Mouse (Mus musculus) kidney, embryonic 14.5 days (tissue): ENCODE measurements around the gene Neurog2. TPM values are rescaled to one million over a fixed set of nuclear protein-coding genes. Genes with fewer than 3 reads are reported as not detected.

Experiments used
- ATAC-seq: fragments of 200-750 bp; cut with Nextera tagmentation; 2 replicates; pipeline ENCODE4 v1.8.0; 2017; ENCODE audit warnings: moderate number of reproducible peaks, mild to moderate bottlenecking, moderate TSS enrichment, moderate library complexity; ENCODE audit not compliant: low FRiP score, low TSS enrichment
- H3K27ac ChIP-seq: fragments of 300-500 bp; sonication (generic); 2 replicates; pipeline ENCODE4 v1.5.1; 2014; ENCODE audit warnings: low read depth, mild to moderate bottlenecking, low read length, moderate library complexity, mixed read lengths
- H3K27me3 ChIP-seq: fragments of 300-500 bp; sonication (generic); 2 replicates; pipeline ENCODE4 v1.6.1; 2014; ENCODE audit warnings: mild to moderate bottlenecking, low read length; ENCODE audit not compliant: control insufficient read depth, insufficient read depth
- H3K36me3 ChIP-seq: fragments of 300-500 bp; sonication (generic); 2 replicates; pipeline ENCODE4 v1.6.1; 2014; ENCODE audit warnings: low read length, mixed read lengths; ENCODE audit not compliant: control insufficient read depth, insufficient read depth
- H3K4me1 ChIP-seq: fragments of 300-500 bp; sonication (generic); 2 replicates; pipeline ENCODE4 v1.6.1; 2014; ENCODE audit warnings: low read length, mixed read lengths; ENCODE audit not compliant: control insufficient read depth, insufficient read depth
- H3K4me2 ChIP-seq: fragments of 300-500 bp; sonication (generic); replicated peaks from 2 replicates; pipeline ENCODE4 v1.6.1; 2014; ENCODE audit warnings: low read depth, mild to moderate bottlenecking, low read length
- H3K4me3 ChIP-seq: fragments of 300-500 bp; sonication (generic); 2 replicates; pipeline ENCODE4 v1.5.1; 2014; ENCODE audit warnings: mild to moderate bottlenecking, low read length
- H3K9ac ChIP-seq: fragments of 300-500 bp; sonication (generic); 2 replicates; pipeline ENCODE4 v1.6.1; 2014; ENCODE audit warnings: low read depth, mild to moderate bottlenecking, low read length, moderate library complexity
- H3K9me3 ChIP-seq: fragments of 300-500 bp; sonication (generic); 2 replicates; pipeline ENCODE4 v1.6.1; 2016; ENCODE audit warnings: low read length; ENCODE audit not compliant: control insufficient read depth
- WGBS: fragments of 180-500 bp; shearing (Covaris S2); extraction: QIAGEN DNeasy Blood & Tissue Kit; methylation state at CpG from one replicate; pipeline ENCODE4 v1.1.7; 2014; 5-methylcytosine and 5-hydroxymethylcytosine counted together
- polyA plus RNA-seq: library from polyadenylated mRNA; unstranded; fragments of >200 nt; fragmentation: Nextera tagmentation; extraction: Ambion mirVana; gene quantifications from 2 replicates; pipeline ENCODE4 v1.2.1, GENCODE M21; 2014

Gene Neurog2
- polyA plus RNA-seq: not detected in 2 replicates

DNA sequence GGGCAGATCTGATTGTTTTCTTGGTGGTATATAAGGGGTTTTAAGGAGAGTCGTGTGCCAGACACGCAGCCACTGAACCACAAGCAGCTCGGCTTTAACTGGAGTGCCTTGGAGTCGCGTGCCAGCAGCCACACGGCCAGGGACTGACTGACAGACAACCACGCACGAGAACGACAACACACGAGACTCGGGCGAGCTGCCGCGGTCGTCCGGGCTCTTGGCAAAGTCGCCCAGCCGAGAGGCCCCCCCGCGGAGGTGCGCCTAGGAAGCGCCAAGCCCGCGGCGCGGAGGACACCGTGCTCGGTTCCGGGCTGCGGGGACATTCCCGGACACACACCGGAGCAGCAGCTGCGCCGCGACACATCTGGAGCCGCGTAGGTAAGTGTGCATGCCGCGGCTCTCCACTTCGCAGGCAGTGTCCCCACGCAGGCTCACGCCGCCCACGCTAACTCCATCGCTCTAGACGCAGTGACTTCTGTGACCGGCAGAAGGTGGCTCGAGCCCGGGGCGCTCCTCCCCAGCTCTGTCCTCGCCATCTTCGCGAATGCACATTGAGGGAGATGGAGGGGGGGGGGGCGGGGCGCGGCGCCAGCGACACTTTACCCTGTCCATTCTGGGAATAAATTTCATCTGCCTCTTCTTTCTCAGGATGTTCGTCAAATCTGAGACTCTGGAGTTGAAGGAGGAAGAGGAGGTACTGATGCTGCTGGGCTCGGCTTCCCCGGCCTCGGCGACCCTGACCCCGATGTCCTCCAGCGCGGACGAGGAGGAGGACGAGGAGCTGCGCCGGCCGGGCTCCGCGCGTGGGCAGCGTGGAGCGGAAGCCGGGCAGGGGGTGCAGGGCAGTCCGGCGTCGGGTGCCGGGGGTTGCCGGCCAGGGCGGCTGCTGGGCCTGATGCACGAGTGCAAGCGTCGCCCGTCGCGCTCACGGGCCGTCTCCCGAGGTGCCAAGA lies at the start of gene Neurog2:
Gene Neurog2 (plus strand): TSS at position 56 of the 953 bp plus-strand sequence.
- under 1% methylated on average over 86 of the region's 92 CpGs for WGBS
- ATAC-seq: peak; percentile 43
- Histone ChIP-seq H3K9me3 (no peaks in the 10 kb centered on the region), H3K27ac (no peak within 1 kb of the TSS), H3K4me2 (peak within 1 kb of the TSS; percentile 59), H3K4me3 (peak within 1 kb of the TSS; percentile 28), H3K27me3 (peaks cover 89% of the 10 kb centered on the region), H3K36me3 (no peaks in the 10 kb centered on the region), H3K9ac (0 out of 2 replicates have a peak within 1 kb of the TSS, but pooled peaks have one; percentile 18), H3K4me1 (peaks cover 19% of the 10 kb centered on the region)

DNA sequence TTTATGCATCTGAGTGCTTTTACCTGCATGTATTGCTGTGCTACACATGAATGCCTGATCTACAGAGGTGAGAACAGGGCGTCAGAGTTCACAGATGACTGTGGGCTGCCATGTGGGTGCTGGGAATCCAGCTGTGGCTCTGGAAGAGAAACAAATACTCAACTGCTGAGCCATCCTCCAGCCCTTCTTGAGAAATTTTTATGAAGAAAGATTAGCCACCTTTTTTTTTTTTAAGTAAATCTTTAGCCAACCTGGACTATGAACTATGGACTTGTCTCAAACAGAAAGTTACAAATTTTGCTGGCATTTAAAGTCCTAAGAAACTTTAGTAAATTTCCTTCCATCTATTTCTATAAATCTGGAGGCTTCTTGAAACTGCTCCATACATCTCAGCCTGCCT lies 35.8 kb upstream of the Neurog2 start:
- H3K36me3 ChIP-seq: peaks cover 34% of the 10 kb centered on the region

GRCm38 (mm10) chr3:127608109-127608508 lies 24.8 kb upstream of the Neurog2 start:
- ATAC-seq: no peak

More for the DNA sequence above, 35.8 kb upstream of the Neurog2 start:
- Histone ChIP-seq H3K4me3 (no peak overlapping the region), H3K9me3 (no peaks in the 10 kb centered on the region), H3K27ac (no peak overlapping the region), H3K9ac (no peak overlapping the region), H3K27me3 (no peaks in the 10 kb centered on the region), H3K4me2 (no peak overlapping the region), H3K4me1 (no peaks in the 10 kb centered on the region)
- ATAC-seq: no peak
- WGBS: 81% methylated on average over 1 of the region's 1 CpGs

DNA sequence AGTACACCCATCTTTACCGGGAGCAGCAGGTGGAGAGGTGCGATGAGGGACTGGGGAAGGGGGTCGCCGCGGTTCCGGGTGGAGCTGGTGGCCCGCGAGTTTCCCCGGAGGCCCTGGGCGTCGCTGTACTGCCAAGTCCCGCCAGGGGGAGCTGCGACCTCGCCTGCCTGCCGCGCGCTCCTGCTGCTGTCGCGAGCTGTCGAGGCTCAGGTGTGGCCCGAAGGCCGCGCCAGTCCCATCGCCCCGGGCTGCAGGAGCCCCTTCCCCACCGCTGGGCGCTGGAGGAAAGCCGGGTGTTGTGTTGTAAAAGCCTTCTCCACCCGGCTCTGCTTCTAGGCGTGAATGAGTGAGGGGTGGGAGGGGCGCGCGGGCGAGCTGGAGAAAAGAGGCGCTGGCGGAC lies 7.6 kb upstream of the Neurog2 start:
- WGBS: 2% methylated on average over 36 of the region's 36 CpGs
- peak; percentile 73 for ATAC-seq
- peaks cover 56% of the 10 kb centered on the region for H3K27me3 ChIP-seq

More at GRCm38 (mm10) chr3:127608109-127608508, 24.8 kb upstream of the Neurog2 start:
- 89% methylated on average over 2 of the region's 2 CpGs for WGBS
- no peak overlapping the region for H3K4me3 ChIP-seq
- H3K36me3 ChIP-seq: peaks cover 26% of the 10 kb centered on the region
- no peak overlapping the region for H3K27ac ChIP-seq
- H3K4me2 ChIP-seq: no peak overlapping the region
- H3K4me1 ChIP-seq: no peaks in the 10 kb centered on the region
- H3K27me3 ChIP-seq: no peaks in the 10 kb centered on the region
- no peak overlapping the region for H3K9ac ChIP-seq
- H3K9me3 ChIP-seq: no peaks in the 10 kb centered on the region

DNA sequence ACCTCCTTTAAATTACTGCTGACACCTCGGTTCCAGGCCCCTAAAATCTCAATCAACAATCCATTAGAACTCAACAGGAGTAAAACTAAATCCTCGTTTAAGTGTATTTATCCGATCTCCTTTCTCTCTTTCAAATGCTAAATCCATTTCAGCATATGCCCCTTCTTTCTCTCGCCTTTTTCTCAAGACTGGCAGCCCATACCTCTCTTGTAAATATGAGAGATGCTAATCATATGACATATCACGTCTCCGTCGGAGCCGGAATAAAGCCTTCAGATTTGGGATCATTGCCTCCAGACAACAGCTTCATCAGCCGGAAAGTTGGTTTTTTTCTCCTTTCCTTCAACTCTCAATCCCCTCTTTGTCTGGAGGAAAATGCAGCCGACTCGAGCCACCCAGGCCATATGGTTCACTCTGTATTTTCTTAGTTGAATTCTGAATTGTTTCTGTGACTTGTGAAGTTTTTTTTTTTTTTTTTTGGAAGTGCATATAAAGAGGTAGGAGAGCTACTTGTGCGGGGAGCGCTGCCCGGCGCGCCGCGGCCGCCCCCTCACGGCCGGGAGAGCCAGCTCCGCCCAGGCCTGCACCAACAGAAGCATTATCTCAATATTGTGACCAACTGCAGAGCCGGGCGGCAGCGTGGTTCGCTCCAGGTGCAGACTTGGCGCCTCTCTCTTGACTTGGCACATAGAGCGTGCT lies 7.1 kb upstream of the Neurog2 start:
- Histone ChIP-seq H3K4me3 (peak overlapping the region; percentile 34), H3K27ac (no peak overlapping the region), H3K9ac (0 out of 2 replicates have a peak overlapping the region, but pooled peaks have one; percentile 28), H3K27me3 (peaks cover 61% of the 10 kb centered on the region), H3K4me1 (no peaks in the 10 kb centered on the region; the same call in 1 of the 2 replicates), H3K36me3 (no peaks in the 10 kb centered on the region), H3K4me2 (peak overlapping the region; percentile 56), H3K9me3 (no peaks in the 10 kb centered on the region)
- ATAC-seq: no peak
- under 1% methylated on average over 28 of the region's 28 CpGs for WGBS

More for the DNA sequence above, 7.6 kb upstream of the Neurog2 start:
- H3K4me1 ChIP-seq: no peaks in the 10 kb centered on the region; the same call in 1 of the 2 replicates
- no peak overlapping the region for H3K27ac ChIP-seq
- peak overlapping the region; percentile 56 for H3K4me2 ChIP-seq
- H3K36me3 ChIP-seq: no peaks in the 10 kb centered on the region
- H3K9ac ChIP-seq: 0 out of 2 replicates have a peak overlapping the region, but pooled peaks have one; percentile 28
- no peaks in the 10 kb centered on the region for H3K9me3 ChIP-seq
- peak overlapping the region; percentile 34 for H3K4me3 ChIP-seq

- WGBS: 4% methylated on average over 3 of the region's 3 CpGs
- Histone ChIP-seq H3K4me2 (no peak overlapping the region), H3K27me3 (peaks cover 67% of the 10 kb centered on the region), H3K36me3 (no peaks in the 10 kb centered on the region), H3K9me3 (no peaks in the 10 kb centered on the region), H3K9ac (no peak overlapping the region), H3K4me3 (no peak overlapping the region), H3K27ac (no peak overlapping the region), H3K4me1 (no peaks in the 10 kb centered on the region; the same call in 1 of the 2 replicates)
- no peak for ATAC-seq
Observed at GRCm38 (mm10) chr3:127626524-127626923, 6.4 kb upstream of the Neurog2 start.

DNA sequence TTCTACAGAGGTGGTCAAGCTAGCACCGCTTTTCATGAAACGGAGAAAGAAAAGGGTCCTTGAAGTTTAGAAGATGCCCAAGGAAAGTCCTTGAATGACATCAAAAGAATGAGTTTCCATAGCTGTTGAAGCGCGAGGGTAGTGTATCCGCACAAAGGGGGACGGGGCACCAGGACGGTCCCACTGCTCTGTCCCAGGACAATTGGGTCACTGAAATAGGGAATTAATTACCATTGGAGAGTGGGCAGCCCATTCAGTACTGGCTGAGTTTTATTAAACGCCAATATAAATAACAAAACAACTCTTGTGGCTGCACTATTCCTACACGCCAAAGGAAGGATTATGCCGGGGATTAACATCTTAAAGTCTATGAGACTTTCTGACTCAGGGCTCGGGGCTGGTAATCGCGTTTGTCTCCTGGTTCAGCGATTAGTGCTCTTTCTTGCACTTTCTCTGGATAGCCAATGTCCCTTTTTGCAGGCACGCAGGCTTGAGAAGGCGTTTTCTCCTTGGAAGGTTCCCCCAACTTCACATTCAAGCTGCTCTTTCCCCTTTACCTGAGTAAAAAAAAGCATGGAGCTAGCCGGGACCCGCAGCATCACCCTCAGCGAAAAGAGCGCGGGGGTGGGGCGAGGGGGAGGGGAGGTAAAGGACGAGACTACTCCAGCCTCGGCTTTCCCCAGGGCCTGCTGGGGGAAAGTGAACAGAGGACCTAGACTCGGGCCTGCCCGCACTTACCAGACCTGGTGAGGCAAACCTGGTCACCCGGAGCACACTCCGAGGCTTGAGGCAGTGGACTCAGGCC lies 5.6 kb upstream of the Neurog2 start:
- H3K9me3 ChIP-seq: no peaks in the 10 kb centered on the region
- no peak overlapping the region for H3K4me3 ChIP-seq
- no peak overlapping the region for H3K27ac ChIP-seq
- no peaks in the 10 kb centered on the region for H3K36me3 ChIP-seq
- no peak overlapping the region for H3K9ac ChIP-seq
- H3K4me2 ChIP-seq: no peak overlapping the region
- H3K27me3 ChIP-seq: peaks cover 75% of the 10 kb centered on the region
- H3K4me1 ChIP-seq: peaks cover 3% of the 10 kb centered on the region; the same call in 1 of the 2 replicates
- peak; percentile 19; the same call in 1 of the 2 replicates for ATAC-seq
- WGBS: 1% methylated on average over 27 of the region's 28 CpGs

- H3K27ac ChIP-seq: no peak overlapping the region
- no peaks in the 10 kb centered on the region for H3K9me3 ChIP-seq
- WGBS: 0% methylated on average over 9 of the region's 9 CpGs
- H3K9ac ChIP-seq: no peak overlapping the region
- H3K4me1 ChIP-seq: peaks cover 8% of the 10 kb centered on the region
- no peaks in the 10 kb centered on the region for H3K36me3 ChIP-seq
- peaks cover 81% of the 10 kb centered on the region for H3K27me3 ChIP-seq
- ATAC-seq: peak; percentile 29; the same call in 1 of the 2 replicates
- no peak overlapping the region for H3K4me3 ChIP-seq
- H3K4me2 ChIP-seq: no peak overlapping the region
Observed at GRCm38 (mm10) chr3:127627956-127628310, 5.0 kb upstream of the Neurog2 start.
